Mouse (Mus musculus): ENCODE data around the gene Cadps. TPM values are rescaled to one million over a fixed set of nuclear protein-coding genes. Genes with fewer than 3 reads are reported as not detected.

Cadps gene
- total RNA-seq, 2 experiments from 2014 or later = 0.18 to 0.93 TPM

- no peak for DNase-seq (ENCODE audit: low spot score in 2 of 2)
Observed at GRCm38 (mm10) chr14:12751821-12752220, 71.1 kb downstream of the Cadps start.

DNA sequence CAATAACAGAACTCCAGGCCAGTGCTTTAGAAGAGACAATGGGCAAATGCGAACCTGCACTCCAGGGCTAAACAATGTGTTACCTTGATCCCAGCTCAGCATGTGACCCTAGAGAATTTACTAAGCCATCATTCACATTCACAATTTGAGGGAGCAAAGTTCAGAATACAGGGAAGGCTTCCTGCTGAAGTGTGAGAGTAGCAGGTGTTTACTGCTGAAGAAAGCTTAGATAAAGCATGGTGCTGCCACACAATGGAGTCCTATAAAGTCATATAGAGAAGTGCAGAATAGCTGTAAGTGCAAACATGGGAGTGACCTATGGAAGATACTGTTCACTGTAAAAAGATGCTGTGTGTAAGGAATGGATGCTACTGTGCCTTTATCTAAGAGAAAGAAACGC lies 91.9 kb downstream of the Cadps start:
- no peak for DNase-seq (ENCODE audit: low spot score in 2 of 2)

DNA sequence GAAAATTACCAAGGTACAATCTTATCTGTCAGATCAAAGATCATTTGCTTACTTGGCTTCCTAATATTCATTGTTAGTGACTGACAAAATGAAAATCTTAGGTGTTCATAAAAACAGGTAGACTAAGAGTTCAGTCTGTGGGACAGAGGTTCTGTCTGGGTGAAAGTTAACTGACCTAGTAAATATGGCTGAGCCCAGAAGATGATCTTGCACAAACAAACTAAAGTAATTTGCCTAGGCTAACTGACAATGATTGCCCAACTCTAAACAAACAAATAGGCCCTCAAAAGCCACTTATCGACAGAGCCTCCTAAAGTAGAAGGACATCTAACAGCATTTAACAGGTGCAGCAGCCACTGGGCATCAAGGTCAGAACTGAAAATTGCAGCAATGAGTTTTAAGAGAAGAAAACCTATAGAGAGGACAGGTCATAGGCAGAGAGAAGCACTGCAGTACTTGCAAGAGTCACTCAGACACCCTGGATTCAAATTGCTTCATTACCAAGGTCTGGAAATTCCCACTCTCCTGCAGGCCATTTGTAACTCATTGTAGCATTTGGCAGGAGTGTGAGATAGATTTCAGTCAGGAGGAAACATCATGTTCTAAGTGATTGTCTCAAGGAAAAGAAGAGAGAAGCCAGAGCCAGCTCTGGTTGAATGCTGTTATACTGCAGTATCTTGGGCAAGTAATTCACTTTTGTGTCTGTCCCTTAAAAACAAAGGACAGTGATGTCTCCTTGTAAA lies 100.3 kb downstream of the Cadps start:
- no peak for DNase-seq (ENCODE audit: low spot score in 2 of 2)

DNA sequence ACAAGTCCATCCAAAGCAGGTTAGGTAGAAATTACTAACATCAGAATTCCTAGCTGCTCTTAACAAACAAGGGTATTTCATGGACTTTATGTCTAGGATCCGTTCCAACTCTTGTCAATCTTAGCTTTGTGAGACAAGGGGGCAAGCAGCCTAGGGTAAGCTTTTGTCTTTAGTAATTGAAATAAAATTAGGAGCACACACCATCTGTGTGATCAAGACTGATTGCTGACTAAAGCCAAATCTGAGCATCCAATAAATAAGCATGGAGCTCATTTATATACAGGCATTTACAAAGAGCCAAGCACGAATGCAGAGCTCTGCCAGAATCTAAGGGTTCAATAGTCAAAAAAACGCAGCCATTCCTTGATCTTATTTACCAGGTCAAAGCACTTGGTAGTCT lies 104.1 kb downstream of the Cadps start:
- no peak for DNase-seq (ENCODE audit: low spot score in 2 of 2)

DNA sequence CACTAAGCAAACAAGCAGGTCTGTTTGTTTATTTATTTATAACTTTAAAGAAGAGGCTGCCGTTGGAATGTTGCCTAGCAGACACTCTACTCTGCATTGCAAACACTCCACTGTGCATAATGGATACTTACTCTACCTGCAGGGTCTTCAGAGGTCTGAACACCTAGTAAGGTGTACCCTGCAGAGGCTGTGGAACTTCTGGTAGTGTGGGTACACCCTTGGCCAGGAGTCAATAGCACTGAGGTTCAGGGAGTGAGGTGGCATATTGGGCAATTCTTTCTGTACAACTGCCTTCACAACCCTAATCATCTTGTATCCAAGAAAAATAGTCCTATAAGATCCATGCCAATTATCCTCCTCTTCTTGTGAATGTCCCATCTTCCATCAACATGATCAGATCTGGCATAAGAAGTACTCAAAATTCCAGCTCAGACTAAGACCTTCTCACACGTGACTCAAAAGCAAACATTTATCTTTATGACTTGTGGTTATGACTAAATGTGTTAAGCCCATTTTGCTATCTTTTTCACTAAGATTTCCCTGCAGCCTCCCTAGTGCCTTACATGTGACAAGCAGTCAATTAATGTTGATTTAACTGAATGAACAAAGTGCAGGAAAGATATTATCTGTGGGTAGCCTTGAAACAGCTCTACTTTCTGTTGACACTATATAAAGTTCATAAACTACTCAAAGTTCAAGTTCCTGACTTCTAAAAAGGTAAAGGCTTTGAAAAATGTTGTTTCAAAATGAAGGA lies 106.8 kb downstream of the Cadps start:
- no peak for DNase-seq (ENCODE audit: low spot score in 2 of 2)

DNA sequence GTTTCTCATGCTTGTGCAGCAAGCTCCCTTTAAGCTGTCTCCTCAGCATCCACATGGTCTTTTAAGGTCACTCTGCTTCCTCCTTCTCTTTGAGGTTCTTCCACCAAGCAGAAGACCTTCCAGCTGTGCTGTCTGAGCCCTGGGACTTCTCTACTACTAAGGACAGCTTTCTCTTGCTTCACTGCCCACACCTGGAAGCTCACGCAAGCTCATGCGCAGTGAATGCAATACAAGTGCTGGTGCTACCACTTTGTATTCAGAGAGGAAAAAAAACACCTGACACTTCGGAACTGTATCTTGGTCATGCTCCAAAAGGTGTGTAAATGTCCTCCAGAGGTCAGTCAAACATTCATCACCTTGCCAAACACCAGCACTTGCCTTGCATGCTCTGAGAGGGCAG lies 115.5 kb downstream of the Cadps start:
- no peak for DNase-seq (ENCODE audit: low spot score in 2 of 2)

- no peak for DNase-seq (ENCODE audit: low spot score in 2 of 2)
Observed at GRCm38 (mm10) chr14:12704461-12704860, 118.4 kb downstream of the Cadps start.

GRCm38 (mm10) chr14:12690201-12690600 lies 132.7 kb downstream of the Cadps start:
- DNase-seq (ENCODE audit: low spot score in 2 of 2) = no peak

- no peak for DNase-seq (ENCODE audit: low spot score in 2 of 2)
Observed at GRCm38 (mm10) chr14:12685015-12685414, 137.9 kb downstream of the Cadps start.

- DNase-seq (ENCODE audit: low spot score in 2 of 2) = no peak
Observed at GRCm38 (mm10) chr14:12680819-12681638, 141.8 kb downstream of the Cadps start.

GRCm38 (mm10) chr14:12661430-12661829 lies 161.4 kb downstream of the Cadps start:
- DNase-seq (ENCODE audit: low spot score in 2 of 2) = no peak

DNA sequence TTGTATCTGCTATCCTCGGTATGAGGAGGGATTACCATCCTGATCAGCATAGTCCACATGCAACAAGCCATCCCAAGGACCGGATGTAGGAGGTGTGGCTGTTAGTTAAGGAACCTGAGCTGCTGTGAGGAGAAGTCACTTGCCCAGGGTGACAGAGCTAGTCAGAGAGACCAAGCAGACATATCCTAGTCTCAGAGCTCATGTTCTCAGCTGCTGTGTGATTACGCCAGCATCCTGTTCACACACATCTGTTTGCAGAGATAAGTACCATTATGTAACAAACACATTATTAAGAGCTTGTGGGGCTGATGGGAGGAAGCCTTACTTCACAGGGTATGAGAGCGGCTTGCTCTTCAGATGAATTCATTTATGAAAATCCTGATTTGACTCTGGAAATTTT lies 165.5 kb downstream of the Cadps start:
- no peak for DNase-seq (ENCODE audit: low spot score in 2 of 2)

GRCm38 (mm10) chr14:12642868-12643512 lies 179.9 kb downstream of the Cadps start:
- no peak for DNase-seq (ENCODE audit: low spot score in 2 of 2)

GRCm38 (mm10) chr14:12638762-12639161 lies 184.1 kb downstream of the Cadps start:
- DNase-seq (ENCODE audit: low spot score in 2 of 2) = no peak

- no peak for DNase-seq (ENCODE audit: low spot score in 2 of 2)
Observed at GRCm38 (mm10) chr14:12637121-12637754, 185.6 kb downstream of the Cadps start.

GRCm38 (mm10) chr14:12624256-12625130 lies 198.4 kb downstream of the Cadps start:
- DNase-seq (ENCODE audit: low spot score in 2 of 2) = no peak

DNA sequence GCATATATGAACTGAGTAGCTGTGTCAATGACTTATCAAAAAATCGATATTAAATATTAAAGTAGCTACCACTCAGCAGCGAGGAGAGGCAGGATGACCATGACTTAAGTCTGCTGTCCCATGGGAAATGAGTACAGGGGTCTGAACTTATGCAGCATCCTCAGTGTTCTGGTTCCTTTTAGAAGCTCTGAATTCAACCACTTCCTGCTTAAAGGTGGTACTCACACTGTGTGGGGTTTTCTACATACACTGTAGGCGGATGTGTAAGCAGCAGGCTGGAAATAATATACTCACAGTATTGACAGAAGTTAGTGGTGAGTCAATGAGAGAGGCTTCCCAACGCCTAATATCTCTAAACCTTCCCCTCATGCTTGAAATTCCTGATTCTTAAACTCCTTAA lies 215.9 kb downstream of the Cadps start:
- DNase-seq (ENCODE audit: low spot score in 2 of 2) = no peak

DNA sequence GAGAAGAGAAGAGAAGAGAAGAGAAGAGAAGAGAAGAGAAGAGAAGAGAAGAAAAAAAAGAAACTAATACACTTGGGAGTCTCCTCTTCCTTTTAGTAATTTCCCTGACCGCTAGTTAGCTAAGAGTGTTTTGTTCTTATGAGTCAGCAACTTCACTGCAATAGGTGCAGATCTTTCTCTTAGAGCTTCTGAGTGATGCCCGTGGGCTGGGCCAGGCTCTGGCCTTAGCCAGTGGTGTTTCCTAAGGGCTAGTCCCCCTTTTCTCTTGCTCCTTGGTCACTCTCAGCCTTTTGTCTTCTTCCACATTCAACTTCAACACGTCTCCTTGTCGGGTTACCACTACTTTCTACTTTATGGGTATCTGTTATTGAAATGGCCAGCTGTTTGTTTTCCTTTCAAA lies 216.7 kb downstream of the Cadps start:
- DNase-seq (ENCODE audit: low spot score in 2 of 2) = no peak

DNA sequence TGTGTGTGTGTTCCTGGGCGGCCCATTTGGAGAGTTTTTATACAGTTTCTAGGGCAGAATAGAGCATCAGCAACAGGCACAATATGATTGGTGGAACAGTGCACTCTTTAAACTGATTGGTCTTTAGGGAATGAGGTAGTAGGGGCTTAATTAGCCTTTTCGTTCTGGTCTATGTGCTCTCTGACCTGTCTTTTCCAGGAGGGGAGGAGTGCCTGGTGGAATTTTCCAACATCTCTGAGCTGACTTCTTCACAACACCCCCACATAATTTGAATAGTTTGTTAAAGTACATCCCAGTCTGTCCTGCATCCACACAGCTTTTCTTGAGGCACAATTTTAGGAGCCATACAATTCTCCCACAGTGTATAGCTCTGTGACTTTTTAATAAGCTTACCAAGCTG lies 220.8 kb downstream of the Cadps start:
- DNase-seq (ENCODE audit: low spot score in 2 of 2) = no peak

- DNase-seq (ENCODE audit: low spot score in 2 of 2) = no peak
Observed at GRCm38 (mm10) chr14:12595326-12595725, 227.6 kb downstream of the Cadps start.

All from gastrocnemius, postnatal 4 days (tissue).